Mouse (Mus musculus): ENCODE data around the gene Smad3. TPM values are rescaled to one million over a fixed set of nuclear protein-coding genes. Genes with fewer than 3 reads are reported as not detected.

The Smad3 gene
- polyA plus RNA-seq (2012; ENCODE audit: insufficient read depth, insufficient read length, low replicate concordance, missing spikeins), result not detected in 2 replicates

DNA sequence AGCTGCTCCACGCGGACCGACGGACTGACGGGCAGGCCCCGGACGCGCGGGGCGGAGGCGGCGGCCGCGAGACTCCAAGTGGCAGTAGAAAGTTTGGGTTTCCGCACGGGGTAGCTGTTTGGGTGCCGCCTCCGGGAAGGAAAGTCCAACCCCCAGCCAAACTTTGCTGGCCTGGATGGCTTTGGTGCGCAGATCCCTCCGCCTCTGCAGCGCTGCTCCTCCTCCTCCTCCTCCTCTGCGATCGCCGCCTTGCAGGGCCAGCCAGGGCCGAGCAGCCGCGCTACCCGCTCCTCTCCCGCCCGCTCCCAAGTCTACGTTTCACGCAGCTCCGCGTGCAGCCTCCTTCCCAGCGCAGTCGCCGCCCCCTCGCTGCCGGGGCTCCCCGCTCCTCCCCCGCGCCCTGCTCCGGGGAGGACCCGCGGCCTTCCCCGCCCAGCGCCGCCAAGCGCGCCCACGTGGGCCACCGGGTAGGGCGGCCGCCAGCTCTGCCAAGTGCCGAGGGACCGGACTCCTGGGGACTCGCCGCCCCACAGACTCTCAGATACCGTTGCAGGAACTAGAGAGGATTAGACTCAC is at the start of gene Smad3:
Smad3 (minus strand) TSS at position 130 of the 576 bp plus-strand sequence.
- no peak for TF ChIP-seq POLR2A (IDR thresholded peaks at IDR 0.05; ENCODE audit: insufficient read depth, low read depth, low read length)
- Histone ChIP-seq H3K4me3 (ENCODE audit: insufficient read depth, low read depth, low read length) (peak within 1 kb of the TSS; percentile 56), H3K27ac (ENCODE audit: insufficient read depth, low read depth, low read length) (peak within 1 kb of the TSS; percentile 34), H3K4me1 (ENCODE audit: control insufficient read depth, insufficient read depth, low read length) (peaks cover 38% of the 10 kb centered on the region)
- WGBS, result under 1% methylated on average over 59 of the region's 59 CpGs

DNA sequence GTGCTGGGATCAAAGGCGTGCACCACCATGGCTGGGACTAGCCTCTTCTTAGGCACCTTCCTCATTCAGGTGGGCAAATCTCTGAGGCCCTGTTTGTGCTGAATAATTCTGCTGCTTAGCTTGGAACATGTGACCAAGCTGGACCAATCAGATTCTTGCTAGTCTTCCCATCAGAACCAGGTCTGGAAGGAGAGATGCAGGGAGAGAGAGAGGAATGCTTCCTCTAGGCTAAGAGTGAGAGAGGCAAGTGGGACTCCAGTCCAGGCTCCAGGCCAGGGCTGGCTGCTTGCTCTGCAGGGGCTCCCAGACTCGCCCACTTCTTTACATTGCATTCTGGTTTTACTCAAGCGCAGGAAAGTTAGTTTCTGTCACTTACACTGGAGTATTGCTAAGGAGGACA is 47.1 kb upstream of the Smad3 start:
- Histone ChIP-seq H3K4me1 (ENCODE audit: control insufficient read depth, insufficient read depth, low read length) (peaks cover 10% of the 10 kb centered on the region; the same call in 1 of the 2 replicates), H3K27ac (ENCODE audit: insufficient read depth, low read depth, low read length) (no peak overlapping the region)
- WGBS, result 74% methylated on average over 3 of the region's 3 CpGs

GRCm38 (mm10) chr9:63803181-63803591 is 45.4 kb upstream of the Smad3 start:
- no peak overlapping the region for H3K27ac ChIP-seq (ENCODE audit: insufficient read depth, low read depth, low read length)
- TF ChIP-seq CTCF (IDR thresholded peaks at IDR 0.05; ENCODE audit: insufficient read depth, low read depth, low read length) (no peak), POLR2A (IDR thresholded peaks at IDR 0.05; ENCODE audit: insufficient read depth, low read depth, low read length) (no peak)
- 38% methylated on average over 8 of the region's 8 CpGs for WGBS
- H3K4me1 ChIP-seq (ENCODE audit: control insufficient read depth, insufficient read depth, low read length), result peaks cover 10% of the 10 kb centered on the region; the same call in 1 of the 2 replicates
- no peak overlapping the region for H3K4me3 ChIP-seq (ENCODE audit: insufficient read depth, low read depth, low read length)

More for the DNA sequence above, 47.1 kb upstream of the Smad3 start:
- H3K4me3 ChIP-seq (ENCODE audit: insufficient read depth, low read depth, low read length), result no peak overlapping the region
- TF ChIP-seq CTCF (IDR thresholded peaks at IDR 0.05; ENCODE audit: insufficient read depth, low read depth, low read length), result no peak
- TF ChIP-seq POLR2A (IDR thresholded peaks at IDR 0.05; ENCODE audit: insufficient read depth, low read depth, low read length), result no peak

- H3K4me3 ChIP-seq (ENCODE audit: insufficient read depth, low read depth, low read length), result no peak overlapping the region
- WGBS, result 63% methylated on average over 7 of the region's 7 CpGs
- H3K4me1 ChIP-seq (ENCODE audit: control insufficient read depth, insufficient read depth, low read length), result peaks cover 10% of the 10 kb centered on the region; the same call in 1 of the 2 replicates
- TF ChIP-seq POLR2A (IDR thresholded peaks at IDR 0.05; ENCODE audit: insufficient read depth, low read depth, low read length) (no peak), CTCF (IDR thresholded peaks at IDR 0.05; ENCODE audit: insufficient read depth, low read depth, low read length) (no peak)
- no peak overlapping the region for H3K27ac ChIP-seq (ENCODE audit: insufficient read depth, low read depth, low read length)
These were observed 44.7 kb upstream of the Smad3 start for GRCm38 (mm10) chr9:63802504-63802903.

DNA sequence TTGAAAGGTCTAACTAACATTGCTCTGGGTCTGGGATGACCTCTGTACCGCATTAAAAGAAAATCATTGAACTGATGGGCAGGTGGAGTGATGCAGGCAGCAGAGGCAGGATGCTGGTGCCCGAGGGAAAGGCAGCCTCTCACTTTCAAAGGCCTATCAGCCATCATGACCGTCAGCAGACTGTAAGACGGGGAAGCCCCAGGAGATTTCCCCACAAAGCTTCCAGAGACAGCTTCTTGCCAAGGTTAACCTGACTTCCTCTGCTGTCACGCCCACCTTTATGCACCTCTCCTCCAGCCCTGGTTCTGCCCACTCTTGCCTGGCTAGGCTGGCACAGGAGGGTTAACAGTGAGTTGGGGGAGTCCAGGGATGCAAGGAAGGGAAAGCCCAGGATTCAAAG is 44.3 kb upstream of the Smad3 start:
- TF ChIP-seq POLR2A (IDR thresholded peaks at IDR 0.05; ENCODE audit: insufficient read depth, low read depth, low read length) (no peak), CTCF (IDR thresholded peaks at IDR 0.05; ENCODE audit: insufficient read depth, low read depth, low read length) (no peak)
- H3K4me3 ChIP-seq (ENCODE audit: insufficient read depth, low read depth, low read length), result no peak overlapping the region
- 86% methylated on average over 5 of the region's 5 CpGs for WGBS
- H3K27ac ChIP-seq (ENCODE audit: insufficient read depth, low read depth, low read length), result no peak overlapping the region
- peaks cover 10% of the 10 kb centered on the region; the same call in 1 of the 2 replicates for H3K4me1 ChIP-seq (ENCODE audit: control insufficient read depth, insufficient read depth, low read length)

GRCm38 (mm10) chr9:63796429-63796828 is 38.6 kb upstream of the Smad3 start:
- no peak overlapping the region for H3K27ac ChIP-seq (ENCODE audit: insufficient read depth, low read depth, low read length)
- no peak overlapping the region for H3K4me3 ChIP-seq (ENCODE audit: insufficient read depth, low read depth, low read length)
- TF ChIP-seq CTCF (IDR thresholded peaks at IDR 0.05; ENCODE audit: insufficient read depth, low read depth, low read length) (no peak), POLR2A (IDR thresholded peaks at IDR 0.05; ENCODE audit: insufficient read depth, low read depth, low read length) (no peak)
- peaks cover 30% of the 10 kb centered on the region for H3K4me1 ChIP-seq (ENCODE audit: control insufficient read depth, insufficient read depth, low read length)
- WGBS, result 76% methylated on average over 3 of the region's 3 CpGs

GRCm38 (mm10) chr9:63793731-63794495 is 36.1 kb upstream of the Smad3 start:
- WGBS, result 46% methylated on average over 10 of the region's 10 CpGs

GRCm38 (mm10) chr9:63791716-63792115 is 33.9 kb upstream of the Smad3 start:
- TF ChIP-seq POLR2A (IDR thresholded peaks at IDR 0.05; ENCODE audit: insufficient read depth, low read depth, low read length), result no peak
- TF ChIP-seq CTCF (IDR thresholded peaks at IDR 0.05; ENCODE audit: insufficient read depth, low read depth, low read length), result no peak
- peaks cover 36% of the 10 kb centered on the region for H3K4me1 ChIP-seq (ENCODE audit: control insufficient read depth, insufficient read depth, low read length)
- H3K4me3 ChIP-seq (ENCODE audit: insufficient read depth, low read depth, low read length), result no peak overlapping the region
- WGBS, result 41% methylated on average over 1 of the region's 1 CpGs
- H3K27ac ChIP-seq (ENCODE audit: insufficient read depth, low read depth, low read length), result peak overlapping the region; percentile 1; the same call in 1 of the 2 replicates

More at GRCm38 (mm10) chr9:63793731-63794495, 36.1 kb upstream of the Smad3 start:
- Histone ChIP-seq H3K27ac (ENCODE audit: insufficient read depth, low read depth, low read length) (peak overlapping the region; percentile 86), H3K4me3 (ENCODE audit: insufficient read depth, low read depth, low read length) (no peak overlapping the region), H3K4me1 (ENCODE audit: control insufficient read depth, insufficient read depth, low read length) (peaks cover 34% of the 10 kb centered on the region)
- TF ChIP-seq POLR2A (IDR thresholded peaks at IDR 0.05; ENCODE audit: insufficient read depth, low read depth, low read length) (no peak), CTCF (IDR thresholded peaks at IDR 0.05; ENCODE audit: insufficient read depth, low read depth, low read length) (no peak)

- H3K4me1 ChIP-seq (ENCODE audit: control insufficient read depth, insufficient read depth, low read length), result peaks cover 33% of the 10 kb centered on the region
- no peak for TF ChIP-seq CTCF (IDR thresholded peaks at IDR 0.05; ENCODE audit: insufficient read depth, low read depth, low read length)
- TF ChIP-seq POLR2A (IDR thresholded peaks at IDR 0.05; ENCODE audit: insufficient read depth, low read depth, low read length), result no peak
- no peak overlapping the region for H3K4me3 ChIP-seq (ENCODE audit: insufficient read depth, low read depth, low read length)
- H3K27ac ChIP-seq (ENCODE audit: insufficient read depth, low read depth, low read length), result peak overlapping the region; percentile 1; the same call in 1 of the 2 replicates
- WGBS, result 51% methylated on average over 6 of the region's 6 CpGs
These were observed 33.5 kb upstream of the Smad3 start for GRCm38 (mm10) chr9:63791275-63791674.
